Comparison of ENCODE assay signal across 8 mouse cellular contexts in genomic region chr16:29816681-29817369, GRCm38 (mm10).
DNase-seq lines count a peak whose midpoint lies in the region; ATAC-seq lines count a peak whose summit lies in the region.

No protein-coding gene starts in this region.

- 54% methylated on average over 10 of the region's 10 CpGs for WGBS in intestine, embryonic 16.5 days
- 48% methylated on average over 10 of the region's 10 CpGs for WGBS in intestine, embryonic 15.5 days
- WGBS in heart, embryonic 13.5 days: 55% methylated on average over 10 of the region's 10 CpGs
- 63% methylated on average over 10 of the region's 10 CpGs for WGBS in limb, embryonic 10.5 days
- WGBS in midbrain, embryonic 13.5 days: 67% methylated on average over 10 of the region's 10 CpGs

- no peak overlapping the region for H3K4me2 ChIP-seq in intestine, embryonic 16.5 days (ENCODE audit: low read depth, low read length)
- no peak overlapping the region for H3K4me2 ChIP-seq in intestine, embryonic 15.5 days (replicated peaks)
- no peak overlapping the region for H3K4me2 ChIP-seq in heart, embryonic 13.5 days
- no peak overlapping the region for H3K4me2 ChIP-seq in midbrain, embryonic 13.5 days (replicated peaks)

- H3K36me3 ChIP-seq in intestine, embryonic 16.5 days (ENCODE audit: control insufficient read depth, insufficient read depth, low read length): no peaks in the 10 kb centered on the region
- H3K36me3 ChIP-seq in intestine, embryonic 15.5 days: no peaks in the 10 kb centered on the region
- H3K36me3 ChIP-seq in heart, embryonic 13.5 days: no peaks in the 10 kb centered on the region
- no peaks in the 10 kb centered on the region for H3K36me3 ChIP-seq in limb, embryonic 10.5 days
- H3K36me3 ChIP-seq in midbrain, embryonic 13.5 days: no peaks in the 10 kb centered on the region

- no peak for ATAC-seq in intestine, embryonic 16.5 days
- ATAC-seq in intestine, embryonic 15.5 days: no peak
- no peak for ATAC-seq in heart, embryonic 13.5 days (ENCODE audit: extremely low read depth, insufficient number of reproducible peaks, low FRiP score, low TSS enrichment)
- ATAC-seq in granulocyte monocyte progenitor cell, adult 5-6 weeks (replicated peaks; ENCODE audit: poor library complexity, severe bottlenecking): no peak
- ATAC-seq in midbrain, embryonic 13.5 days: no peak

- H3K4me1 ChIP-seq in intestine, embryonic 16.5 days (ENCODE audit: control insufficient read depth, insufficient read depth, low read length): peaks cover 57% of the 10 kb centered on the region
- H3K4me1 ChIP-seq in intestine, embryonic 15.5 days (replicated peaks): peaks cover 50% of the 10 kb centered on the region
- H3K4me1 ChIP-seq in heart, embryonic 13.5 days: peaks cover 49% of the 10 kb centered on the region
- peaks cover 66% of the 10 kb centered on the region for H3K4me1 ChIP-seq in limb, embryonic 10.5 days
- peaks cover 26% of the 10 kb centered on the region for H3K4me1 ChIP-seq in midbrain, embryonic 13.5 days (replicated peaks)

- H3K9me3 ChIP-seq in intestine, embryonic 16.5 days (ENCODE audit: control insufficient read depth, low read length): no peaks in the 10 kb centered on the region
- H3K9me3 ChIP-seq in intestine, embryonic 15.5 days: no peaks in the 10 kb centered on the region
- H3K9me3 ChIP-seq in heart, embryonic 13.5 days: no peaks in the 10 kb centered on the region
- no peaks in the 10 kb centered on the region for H3K9me3 ChIP-seq in limb, embryonic 10.5 days (replicated peaks)
- H3K9me3 ChIP-seq in midbrain, embryonic 13.5 days: no peaks in the 10 kb centered on the region

- H3K9ac ChIP-seq in intestine, embryonic 16.5 days (ENCODE audit: low read depth, low read length): no peak overlapping the region
- no peak overlapping the region for H3K9ac ChIP-seq in intestine, embryonic 15.5 days
- H3K9ac ChIP-seq in heart, embryonic 13.5 days: no peak overlapping the region; the same call in 1 of the 2 replicates
- H3K9ac ChIP-seq in midbrain, embryonic 13.5 days (replicated peaks): no peak overlapping the region

- no peak overlapping the region for H3K4me3 ChIP-seq in intestine, embryonic 16.5 days (ENCODE audit: low read length)
- H3K4me3 ChIP-seq in intestine, embryonic 15.5 days (replicated peaks): no peak overlapping the region
- H3K4me3 ChIP-seq in heart, embryonic 13.5 days: no peak overlapping the region
- H3K4me3 ChIP-seq in limb, embryonic 10.5 days: no peak overlapping the region
- H3K4me3 ChIP-seq in midbrain, embryonic 13.5 days (replicated peaks): no peak overlapping the region

- H3K27me3 ChIP-seq in intestine, embryonic 16.5 days (replicated peaks; ENCODE audit: control insufficient read depth, insufficient read depth, low read length): no peaks in the 10 kb centered on the region
- no peaks in the 10 kb centered on the region for H3K27me3 ChIP-seq in intestine, embryonic 15.5 days (replicated peaks)
- peaks cover 40% of the 10 kb centered on the region for H3K27me3 ChIP-seq in heart, embryonic 13.5 days (replicated peaks)
- peaks cover 28% of the 10 kb centered on the region for H3K27me3 ChIP-seq in limb, embryonic 10.5 days (ENCODE audit: low read depth, poor library complexity, severe bottlenecking)
- peaks cover 40% of the 10 kb centered on the region for H3K27me3 ChIP-seq in midbrain, embryonic 13.5 days

- DNase-seq in cerebellum, postnatal 14 days: peak; percentile 58 to 69
- DNase-seq in limb, embryonic 10.5 days (ENCODE audit: low spot score): no peak
- no peak for DNase-seq in spleen, postnatal 14 days (ENCODE audit: low spot score in 2 of 2)

- peak overlapping the region; percentile 43; the same call in 1 of the 2 replicates for H3K27ac ChIP-seq in intestine, embryonic 16.5 days (ENCODE audit: low read length)
- no peak overlapping the region for H3K27ac ChIP-seq in intestine, embryonic 15.5 days
- H3K27ac ChIP-seq in heart, embryonic 13.5 days (replicated peaks): peak overlapping the region; percentile 3; the same call in 1 of the 2 replicates
- 0 out of 2 replicates have a peak overlapping the region, but pooled peaks have one; percentile 21 for H3K27ac ChIP-seq in limb, embryonic 10.5 days
- no peak overlapping the region for H3K27ac ChIP-seq in midbrain, embryonic 13.5 days

Comparison
In these comparisons a context has a peak if more than half of its experiments do, and no peak if none do; other contexts are left out.
1. H3K27ac ChIP-seq: peak in intestine, embryonic 16.5 days (single experiment), heart, embryonic 13.5 days (single experiment) and limb, embryonic 10.5 days (single experiment); none in intestine, embryonic 15.5 days (single experiment) and midbrain, embryonic 13.5 days (single experiment).
2. DNase-seq: peak in cerebellum, postnatal 14 days (2 of 2); none in limb, embryonic 10.5 days (single experiment) and spleen, postnatal 14 days (0 of 2).